Mouse (Mus musculus) retina, postnatal 7 days (tissue): Measurements from ENCODE around the gene Rpl35a.
"Not testable (repeated sequence)": the region's sequence is repeated elsewhere in the genome, so short reads cannot be mapped to it uniquely, and the experiment has no call there.

Source experiments
- DNase-seq: peaks from one replicate; pipeline ENCODE4 v3.0.0-alpha.2; 2012; ENCODE audit warnings: low read depth, low spot score

Gene Rpl35a

GRCm38 (mm10) chr16:33055655-33056054 lies 598 bp upstream of the Rpl35a start:
- no peak for DNase-seq

DNA sequence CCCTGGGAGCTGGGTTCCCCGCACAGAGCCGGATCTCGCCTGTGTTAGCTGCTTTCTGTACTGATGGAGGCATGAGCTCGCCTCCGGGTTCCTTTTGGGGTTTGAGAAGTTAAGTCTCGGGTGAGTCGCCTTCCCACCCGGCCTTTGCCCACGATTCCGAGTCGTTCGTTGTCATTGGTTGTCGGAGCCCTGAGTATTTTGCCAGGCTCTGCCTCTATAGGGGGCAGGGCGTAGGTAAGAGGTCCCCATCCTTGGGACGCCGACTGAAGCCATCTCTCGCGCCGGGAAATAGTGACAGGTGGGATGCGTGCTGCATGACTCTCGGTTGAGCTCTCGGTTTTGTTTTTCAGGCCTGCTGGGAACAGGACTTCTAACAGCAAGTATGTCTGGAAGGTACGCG lies 533 bp downstream of the Rpl35a start:
- DNase-seq, result no peak

- DNase-seq, result no peak
These were observed 1.8 kb downstream of the Rpl35a start for GRCm38 (mm10) chr16:33058033-33058432.

DNA sequence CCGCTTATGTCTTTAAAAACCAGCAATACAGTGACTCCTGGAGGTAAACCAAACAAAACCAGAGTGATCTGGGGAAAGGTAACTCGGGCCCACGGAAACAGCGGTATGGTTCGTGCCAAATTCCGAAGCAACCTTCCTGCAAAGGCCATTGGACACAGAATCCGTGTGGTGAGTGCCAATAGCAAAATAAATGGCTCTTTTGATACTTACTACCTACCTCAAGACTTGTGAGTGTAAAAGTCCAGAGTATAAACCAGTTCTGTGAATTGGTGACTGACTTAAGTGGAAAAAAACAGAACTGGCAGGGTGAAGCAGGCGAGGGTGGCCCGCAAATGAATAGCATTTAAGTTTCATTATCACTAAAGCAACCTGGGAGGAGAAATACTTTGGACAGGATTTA lies 2.4 kb downstream of the Rpl35a start:
- DNase-seq, result not testable (repeated sequence)

DNA sequence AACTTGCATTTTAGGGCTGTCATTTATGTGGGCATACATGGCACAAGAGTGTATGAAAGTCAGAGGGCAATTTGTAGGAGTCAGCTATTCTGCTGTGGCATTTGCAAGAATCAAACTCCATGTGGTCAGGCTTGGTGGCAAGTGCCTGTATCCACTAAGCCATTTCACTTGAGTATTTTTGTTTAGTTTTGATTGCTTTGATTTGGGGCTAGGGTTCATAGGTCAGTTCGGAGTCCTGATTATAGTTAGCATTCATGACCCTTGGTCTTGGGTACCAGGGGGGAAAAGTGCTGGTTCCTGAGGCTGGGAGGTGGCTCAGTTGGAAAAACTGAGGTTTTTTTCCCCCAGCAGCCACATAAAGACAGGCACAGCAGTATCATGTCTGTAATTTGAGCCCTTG lies 3.2 kb downstream of the Rpl35a start:
- DNase-seq, result no peak

DNA sequence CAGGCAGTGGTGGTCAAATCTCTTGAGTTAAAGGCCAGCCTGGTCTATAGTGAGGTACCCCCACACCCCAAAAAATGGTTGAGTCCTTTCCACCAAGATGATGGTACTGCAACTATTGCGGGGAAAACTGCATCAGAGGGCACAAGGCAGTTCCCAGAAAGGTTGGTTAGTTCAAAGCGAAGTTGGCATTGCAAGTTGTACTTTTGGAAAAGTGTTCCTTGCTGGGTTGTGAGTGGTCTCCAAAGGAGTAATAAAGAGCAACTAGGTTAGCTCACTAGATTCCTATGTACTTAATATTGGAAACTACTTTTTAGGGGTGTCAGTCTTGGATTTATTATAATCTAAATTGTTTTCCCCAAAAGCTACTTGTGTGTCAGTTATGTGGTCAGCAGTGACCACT lies 4.7 kb downstream of the Rpl35a start:
- DNase-seq, result no peak

GRCm38 (mm10) chr16:33061400-33061799 lies 5.1 kb downstream of the Rpl35a start:
- DNase-seq, result no peak

- peak; percentile 90 for DNase-seq
These were observed 5.9 kb downstream of the Rpl35a start, which contains the start of gene Lmln for GRCm38 (mm10) chr16:33062024-33062681. TSS of gene Lmln (plus strand) at chr16:33062521.

DNA sequence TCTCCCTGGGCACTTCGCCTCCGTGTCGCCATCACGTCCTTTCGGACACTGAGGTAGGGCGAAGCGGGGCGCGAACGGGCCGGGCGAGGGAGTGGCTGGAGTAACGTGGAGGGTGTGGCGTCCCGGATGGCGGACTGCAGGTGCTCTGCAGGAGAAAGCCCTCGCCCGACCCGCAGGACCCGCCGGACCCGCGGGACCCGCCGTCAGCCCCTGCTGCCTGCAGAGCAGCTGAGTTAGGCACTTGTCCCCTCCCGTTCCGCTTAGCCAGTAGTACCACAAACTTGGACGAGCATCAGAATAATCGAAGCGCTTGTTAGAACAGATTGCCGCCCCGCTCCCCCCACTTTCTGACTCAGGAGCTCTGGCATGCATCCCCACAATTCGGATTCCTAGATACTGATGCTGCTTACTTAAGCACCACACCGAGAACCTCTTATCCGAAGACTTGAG lies 6.5 kb downstream of the Rpl35a start:
- no peak for DNase-seq

- no peak for DNase-seq
These were observed 7.0 kb downstream of the Rpl35a start for GRCm38 (mm10) chr16:33063267-33063666.

DNA sequence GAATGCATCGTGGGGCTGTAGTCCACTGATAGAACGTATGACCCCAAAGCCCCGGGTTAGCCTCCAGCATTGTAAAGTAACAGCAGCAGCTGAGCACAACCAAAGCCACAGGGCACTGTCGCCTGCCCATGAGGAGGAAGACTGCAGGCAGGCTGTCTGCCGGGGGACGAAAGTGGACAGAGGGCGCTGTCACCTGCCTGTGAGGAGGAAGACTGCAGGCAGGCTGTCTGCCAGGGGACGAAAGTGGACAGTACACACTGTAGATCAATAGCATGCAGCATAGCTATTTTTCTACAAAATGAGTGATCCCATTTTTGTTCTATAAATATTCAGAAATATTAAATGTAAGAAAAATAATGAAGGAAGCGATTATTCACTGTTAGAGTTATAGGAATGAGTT lies 8.4 kb downstream of the Rpl35a start:
- no peak for DNase-seq

DNA sequence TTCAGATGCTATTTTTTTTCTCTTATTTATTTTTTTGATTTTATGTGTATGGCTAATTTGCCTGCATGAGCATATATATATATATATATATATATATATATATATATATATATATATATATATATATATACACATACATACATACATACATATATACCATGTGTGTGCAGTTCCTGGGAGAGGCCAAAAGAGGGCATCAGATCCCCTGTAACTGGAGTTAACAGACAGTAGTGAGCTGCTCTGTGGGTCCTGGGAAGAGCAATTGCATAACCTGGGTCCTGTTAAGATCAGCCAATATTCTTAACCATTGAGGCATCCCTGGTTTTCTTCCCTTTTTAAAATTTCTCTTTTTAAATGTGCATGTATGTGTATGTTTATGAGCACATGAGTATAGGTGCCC lies 14.7 kb downstream of the Rpl35a start:
- no peak for DNase-seq

DNA sequence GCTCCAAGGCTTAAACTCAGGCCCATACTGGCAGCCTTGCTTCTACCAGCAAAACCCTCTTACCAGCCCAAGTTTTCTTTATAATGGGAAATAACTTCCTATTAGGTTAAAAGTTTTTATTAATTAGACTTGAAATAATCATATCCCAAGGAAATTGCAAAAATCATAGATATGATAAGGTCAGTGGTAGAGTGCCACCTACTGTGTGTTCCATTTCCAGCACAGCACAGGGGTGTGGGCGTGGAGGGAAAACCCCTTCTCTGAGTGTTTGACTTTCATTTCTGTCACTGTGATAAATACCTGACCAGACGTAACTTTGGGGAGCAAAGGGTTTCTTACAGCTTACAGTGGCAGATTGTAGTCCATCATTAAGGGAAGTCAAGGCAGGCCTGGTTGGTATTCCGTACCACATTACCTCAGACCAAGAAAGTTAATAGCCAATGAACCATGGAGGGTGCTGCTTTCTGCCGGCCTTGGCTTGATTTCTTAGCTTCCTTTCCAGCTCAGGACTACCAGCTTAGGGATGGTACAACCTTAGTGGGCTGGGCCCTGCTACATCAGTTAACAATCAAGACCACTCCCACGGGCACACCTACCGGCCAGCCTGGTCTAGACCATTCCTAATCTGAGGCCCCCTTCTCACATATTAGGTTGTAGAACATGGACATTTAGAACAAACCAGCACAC lies 16.8 kb downstream of the Rpl35a start:
- no peak for DNase-seq

GRCm38 (mm10) chr16:33074967-33075366 lies 18.7 kb downstream of the Rpl35a start:
- no peak for DNase-seq

DNA sequence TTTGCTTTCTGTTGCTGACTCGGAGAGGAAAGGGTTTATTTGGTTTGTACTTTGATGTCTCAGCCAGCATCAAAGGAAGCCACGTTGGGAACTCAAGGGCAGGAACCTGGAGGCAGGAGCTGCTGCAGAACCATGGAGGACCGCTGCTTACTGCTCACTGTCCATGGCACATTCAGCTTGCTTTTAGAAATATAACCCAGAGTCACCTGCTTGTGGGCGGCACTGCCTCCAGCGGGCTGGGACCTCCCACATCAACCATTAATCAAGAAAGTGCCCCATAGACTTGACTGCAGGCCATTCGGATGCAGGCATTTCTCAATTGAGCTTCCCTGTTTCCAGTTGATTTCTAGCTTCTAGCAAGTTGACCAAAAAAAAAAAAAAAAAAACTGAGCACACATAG lies 19.8 kb downstream of the Rpl35a start:
- no peak for DNase-seq

DNA sequence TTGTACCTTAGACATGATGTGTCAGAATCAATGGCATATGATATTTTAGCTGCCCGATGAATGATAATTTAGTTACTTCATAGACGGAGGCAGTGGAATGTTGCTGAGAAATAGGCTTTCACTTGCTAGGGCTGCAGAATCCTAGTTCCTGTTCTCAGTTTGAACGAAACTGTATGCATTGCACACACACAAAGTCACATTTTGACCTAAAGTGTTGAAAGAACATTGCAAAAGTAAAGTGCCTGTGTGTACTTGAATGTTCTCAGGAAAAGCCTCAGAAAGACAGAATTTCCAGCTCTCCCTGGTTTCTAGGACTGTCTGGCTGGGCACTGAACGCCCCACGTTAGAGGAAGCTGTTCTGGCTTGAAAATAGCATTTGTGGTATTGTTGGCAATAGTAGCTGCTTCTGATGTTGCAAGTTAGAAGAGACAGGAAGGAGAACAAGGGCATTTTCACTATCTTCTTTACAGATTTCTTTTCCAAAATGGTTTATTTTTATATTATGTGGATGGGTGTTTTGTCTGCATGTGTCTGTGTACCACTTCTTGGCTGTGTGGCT lies 20.9 kb downstream of the Rpl35a start:
- DNase-seq, result no peak

- DNase-seq, result no peak
These were observed 23.8 kb downstream of the Rpl35a start for GRCm38 (mm10) chr16:33080063-33080462.

DNA sequence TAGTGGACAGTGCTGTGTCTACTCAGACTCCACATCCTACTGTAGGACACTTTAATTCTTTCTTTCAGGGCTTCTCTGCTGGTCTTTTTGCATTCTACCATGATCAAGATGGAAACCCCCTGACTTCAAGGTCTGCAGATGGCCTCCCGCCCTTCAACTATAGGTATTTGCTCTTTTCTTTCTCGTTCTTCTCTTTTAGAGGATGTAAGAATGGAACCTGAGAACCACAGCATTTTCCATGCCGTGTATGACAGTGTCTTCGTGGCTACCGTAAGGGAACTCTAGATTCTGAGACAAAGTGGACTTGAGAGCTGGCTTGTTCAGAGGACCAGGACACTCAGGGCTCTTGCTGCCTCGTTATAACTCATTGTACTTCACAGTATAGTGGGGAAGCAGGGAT lies 26.7 kb downstream of the Rpl35a start:
- DNase-seq, result no peak

DNA sequence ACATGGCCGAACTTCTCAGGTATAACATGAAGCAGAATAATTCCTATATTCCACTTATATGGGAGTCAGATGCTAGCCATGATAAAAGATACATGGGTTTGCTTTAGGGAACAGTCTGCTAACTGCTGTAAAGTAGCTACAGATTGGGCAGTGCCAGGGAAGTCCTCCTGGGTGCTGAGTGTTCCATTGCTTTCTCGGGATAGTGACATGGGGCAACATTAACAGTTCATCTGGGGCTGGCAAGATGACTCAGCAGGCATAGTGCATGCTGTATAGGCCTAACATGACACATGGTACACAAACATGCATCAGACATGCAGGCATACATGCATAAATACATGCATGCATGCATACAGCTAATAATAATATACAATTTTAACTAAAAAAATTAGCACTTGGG lies 27.7 kb downstream of the Rpl35a start:
- no peak for DNase-seq

GRCm38 (mm10) chr16:33085666-33086065 lies 29.4 kb downstream of the Rpl35a start:
- DNase-seq, result no peak
